Mouse (Mus musculus): ENCODE data around the gene Pld4. TPM values are rescaled to one million over a fixed set of nuclear protein-coding genes. Genes with fewer than 3 reads are reported as not detected.
"Not testable (repeated sequence)": the region's sequence is repeated elsewhere in the genome, so short reads cannot be mapped to it uniquely, and the experiment has no call there.

The Pld4 gene
- polyA plus RNA-seq, 1 experiment from 2014 or later = 6.0 TPM

DNA sequence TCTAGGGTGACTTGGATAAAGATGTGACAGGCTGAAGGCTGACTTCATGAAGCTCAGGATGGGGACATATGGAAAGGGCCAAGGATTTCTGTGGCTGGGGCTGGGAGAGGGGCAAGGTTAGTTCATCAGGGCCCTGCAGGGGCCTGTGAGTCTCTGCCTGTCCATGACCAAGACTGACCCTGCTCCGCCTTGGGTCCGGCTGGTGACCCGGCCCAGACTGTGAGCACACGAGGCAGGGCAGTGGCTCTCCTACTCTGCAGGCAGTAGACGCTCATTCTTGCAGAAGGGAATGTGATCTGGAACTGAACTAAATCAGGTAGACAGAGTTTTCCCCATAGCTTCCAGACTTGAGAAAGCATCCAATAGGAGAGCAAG is 47.7 kb downstream of the Pld4 start:
- Histone ChIP-seq H3K36me3 (ENCODE audit: control insufficient read depth, insufficient read depth, low read length) (peaks cover 11% of the 10 kb centered on the region), H3K4me2 (ENCODE audit: low read length) (peak overlapping the region; percentile 98), H3K4me3 (replicated peaks; ENCODE audit: low read depth, low read length) (peak overlapping the region; percentile 68), H3K4me1 (ENCODE audit: control insufficient read depth, insufficient read depth, low read length) (peaks cover 15% of the 10 kb centered on the region), H3K9ac (replicated peaks; ENCODE audit: low read length) (peak overlapping the region; percentile 60), H3K27ac (replicated peaks; ENCODE audit: low read depth, low read length) (peak overlapping the region; percentile 83), H3K27me3 (ENCODE audit: control insufficient read depth, insufficient read depth, low read length) (no peaks in the 10 kb centered on the region), H3K9me3 (ENCODE audit: control insufficient read depth, low read length) (no peaks in the 10 kb centered on the region)
- DNase-seq (no peak), ATAC-seq (ENCODE audit: low FRiP score, low TSS enrichment) (peak; percentile 7; the same call in 1 of the 2 replicates)
- 67% methylated on average over 5 of the region's 5 CpGs for WGBS

DNA sequence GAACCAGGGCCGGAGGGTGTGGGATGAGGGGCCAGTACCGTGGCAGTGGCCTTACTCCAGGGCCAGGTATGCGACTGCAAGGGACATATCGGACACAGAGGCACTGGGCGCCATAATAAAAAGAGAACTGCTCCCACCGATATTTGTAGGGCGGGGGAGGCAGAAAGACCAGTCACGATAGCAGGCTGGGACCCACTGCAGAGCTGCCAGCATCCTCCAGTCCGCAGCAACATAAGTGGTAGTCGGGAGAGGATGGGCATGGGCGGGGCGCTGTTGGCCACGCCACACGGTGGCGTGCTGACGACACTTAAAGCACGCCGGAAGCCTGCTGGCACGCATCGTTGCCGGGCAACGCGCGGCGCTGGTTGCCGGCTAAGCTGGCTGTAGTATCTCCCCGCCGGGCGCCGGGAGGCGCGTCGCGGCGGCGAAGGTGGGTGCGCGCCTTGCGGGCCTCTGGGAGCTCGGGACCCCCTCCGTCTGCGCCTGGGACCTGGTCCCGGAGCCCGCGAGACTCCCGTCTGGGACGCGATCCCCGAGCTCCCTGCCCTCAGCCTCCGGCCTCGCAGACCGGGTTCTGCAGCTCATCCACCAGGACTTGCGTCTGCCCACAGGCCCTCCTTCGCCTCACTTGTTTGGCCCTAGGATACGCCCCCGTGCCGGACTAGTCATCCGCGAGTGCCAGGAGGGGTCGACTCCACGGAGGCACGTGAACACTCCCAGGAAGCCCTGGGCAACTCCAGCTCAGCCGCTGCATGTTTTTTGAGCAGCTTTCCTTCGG is 48.3 kb downstream of the Pld4 start, which contains the start of gene Clba1:
Gene Clba1, plus strand, starts transcription at position 351 of the 778 bp plus-strand sequence.
- Histone ChIP-seq H3K27me3 (ENCODE audit: control insufficient read depth, insufficient read depth, low read length) (no peaks in the 10 kb centered on the region), H3K9me3 (ENCODE audit: control insufficient read depth, low read length) (no peaks in the 10 kb centered on the region), H3K9ac (replicated peaks; ENCODE audit: low read length) (peak within 1 kb of the TSS; percentile 67), H3K36me3 (ENCODE audit: control insufficient read depth, insufficient read depth, low read length) (peaks cover 16% of the 10 kb centered on the region), H3K4me1 (ENCODE audit: control insufficient read depth, insufficient read depth, low read length) (peaks cover 15% of the 10 kb centered on the region), H3K4me2 (ENCODE audit: low read length) (peak within 1 kb of the TSS; percentile 98), H3K27ac (replicated peaks; ENCODE audit: low read depth, low read length) (peak within 1 kb of the TSS; percentile 83), H3K4me3 (replicated peaks; ENCODE audit: low read depth, low read length) (peak within 1 kb of the TSS; percentile 68)
- DNase-seq = peak; percentile 98
- peak; percentile 91 for ATAC-seq (ENCODE audit: low FRiP score, low TSS enrichment)
- WGBS = under 1% methylated on average over 64 of the region's 64 CpGs

DNA sequence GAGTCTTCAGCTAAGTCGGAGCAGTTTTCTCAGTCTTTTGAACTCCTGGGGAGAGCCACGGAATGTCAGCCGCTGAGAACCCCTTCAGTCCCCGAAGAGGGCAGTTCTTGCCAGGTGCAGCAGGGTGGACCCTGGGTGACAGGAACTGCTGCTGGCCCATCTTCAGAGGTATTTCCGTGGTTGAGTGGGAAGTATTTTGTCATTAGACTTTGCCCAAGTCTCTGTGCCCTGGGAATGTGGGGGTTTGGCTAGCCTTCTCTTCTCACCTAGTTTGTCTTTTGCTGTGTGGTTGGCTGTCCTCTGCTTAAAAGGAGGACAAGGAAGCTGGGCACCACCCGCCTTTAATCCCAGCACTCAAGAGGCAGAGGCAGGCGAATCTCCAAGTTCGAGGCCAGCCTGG is 49.2 kb downstream of the Pld4 start:
- no peak for DNase-seq
- Histone ChIP-seq H3K4me2 (ENCODE audit: low read length) (peak overlapping the region; percentile 98), H3K4me3 (replicated peaks; ENCODE audit: low read depth, low read length) (peak overlapping the region; percentile 68), H3K9me3 (ENCODE audit: control insufficient read depth, low read length) (no peaks in the 10 kb centered on the region), H3K27ac (replicated peaks; ENCODE audit: low read depth, low read length) (no peak overlapping the region), H3K4me1 (ENCODE audit: control insufficient read depth, insufficient read depth, low read length) (peaks cover 15% of the 10 kb centered on the region), H3K27me3 (ENCODE audit: control insufficient read depth, insufficient read depth, low read length) (no peaks in the 10 kb centered on the region), H3K9ac (replicated peaks; ENCODE audit: low read length) (peak overlapping the region; percentile 67), H3K36me3 (ENCODE audit: control insufficient read depth, insufficient read depth, low read length) (peaks cover 24% of the 10 kb centered on the region)
- ATAC-seq (ENCODE audit: low FRiP score, low TSS enrichment) = no peak
- 24% methylated on average over 8 of the region's 8 CpGs for WGBS

GRCm38 (mm10) chr12:112810092-112810885 is 49.8 kb downstream of the Pld4 start:
- 68% methylated on average over 19 of the region's 19 CpGs for WGBS
- Histone ChIP-seq H3K9ac (replicated peaks; ENCODE audit: low read length) (no peak overlapping the region; the same call in 1 of the 2 replicates), H3K9me3 (ENCODE audit: control insufficient read depth, low read length) (no peaks in the 10 kb centered on the region), H3K27ac (replicated peaks; ENCODE audit: low read depth, low read length) (no peak overlapping the region), H3K4me2 (ENCODE audit: low read length) (peak overlapping the region; percentile 98), H3K4me3 (replicated peaks; ENCODE audit: low read depth, low read length) (no peak overlapping the region), H3K36me3 (ENCODE audit: control insufficient read depth, insufficient read depth, low read length) (peaks cover 31% of the 10 kb centered on the region), H3K4me1 (ENCODE audit: control insufficient read depth, insufficient read depth, low read length) (peaks cover 15% of the 10 kb centered on the region), H3K27me3 (ENCODE audit: control insufficient read depth, insufficient read depth, low read length) (no peaks in the 10 kb centered on the region)
- DNase-seq (no peak), ATAC-seq (ENCODE audit: low FRiP score, low TSS enrichment) (no peak)

DNA sequence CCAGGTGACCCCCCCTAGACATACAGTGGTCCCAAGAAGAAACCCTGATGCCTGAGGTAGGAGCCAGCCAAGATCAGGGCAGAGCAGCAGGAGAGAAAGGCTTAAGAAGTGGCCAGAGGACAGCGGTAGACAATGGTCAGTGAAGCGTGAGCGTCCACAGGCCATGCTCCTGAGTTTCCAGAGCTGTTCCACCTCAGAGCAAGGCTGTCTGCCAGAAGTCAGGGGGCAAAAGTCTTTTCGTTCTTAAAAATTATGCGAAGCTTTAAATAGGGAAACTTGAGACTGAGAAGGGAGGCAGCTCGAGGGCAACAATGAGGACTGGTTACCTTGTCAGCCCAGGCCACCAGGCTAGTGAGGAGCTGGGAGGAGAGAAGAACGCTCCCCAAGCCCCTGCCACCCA is 52.9 kb downstream of the Pld4 start:
- WGBS = 78% methylated on average over 7 of the region's 7 CpGs
- Histone ChIP-seq H3K4me2 (ENCODE audit: low read length) (no peak overlapping the region), H3K27me3 (ENCODE audit: control insufficient read depth, insufficient read depth, low read length) (no peaks in the 10 kb centered on the region), H3K36me3 (ENCODE audit: control insufficient read depth, insufficient read depth, low read length) (peaks cover 54% of the 10 kb centered on the region), H3K4me3 (replicated peaks; ENCODE audit: low read depth, low read length) (no peak overlapping the region), H3K9ac (replicated peaks; ENCODE audit: low read length) (no peak overlapping the region), H3K9me3 (ENCODE audit: control insufficient read depth, low read length) (no peaks in the 10 kb centered on the region), H3K27ac (replicated peaks; ENCODE audit: low read depth, low read length) (no peak overlapping the region), H3K4me1 (ENCODE audit: control insufficient read depth, insufficient read depth, low read length) (peaks cover 11% of the 10 kb centered on the region)
- ATAC-seq (ENCODE audit: low FRiP score, low TSS enrichment) = no peak
- DNase-seq = no peak

DNA sequence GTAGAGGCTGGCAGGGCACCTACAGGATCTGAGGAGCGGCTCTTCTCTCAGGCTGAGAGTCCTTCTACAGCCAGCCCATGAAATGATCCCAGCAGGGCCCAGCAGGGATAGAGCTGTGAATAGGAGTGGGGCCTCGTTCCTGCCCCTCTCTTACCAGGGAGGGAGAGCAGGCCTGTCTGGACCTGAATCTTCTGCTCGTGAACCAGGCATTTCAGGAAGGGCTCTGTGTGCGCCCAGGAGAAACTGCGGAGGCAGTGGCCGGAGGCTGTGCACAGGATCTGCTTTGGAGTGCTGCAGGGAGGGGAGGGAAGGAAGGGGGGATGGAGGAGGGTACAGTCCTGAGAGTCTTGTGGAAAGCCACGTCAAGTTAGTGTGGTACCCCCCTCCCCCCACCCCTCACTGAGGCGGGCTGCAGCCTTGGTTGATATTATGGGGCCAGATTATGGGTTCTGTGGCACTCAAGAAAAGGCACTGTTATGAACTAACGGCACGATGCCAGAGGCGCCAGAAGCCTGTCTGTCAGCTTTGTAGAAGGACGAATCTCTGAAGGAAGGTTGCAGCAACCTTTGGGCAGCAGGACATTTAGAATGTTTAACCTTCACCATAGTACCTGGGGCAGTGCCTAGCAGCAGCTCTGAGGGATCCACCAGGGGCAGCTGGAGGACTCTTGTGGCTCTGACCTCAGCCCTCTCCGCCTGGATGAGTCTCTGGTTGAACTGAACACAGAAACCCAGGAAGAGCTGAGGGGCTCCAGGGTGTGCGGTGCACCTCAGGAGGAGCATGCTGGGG is 54.4 kb downstream of the Pld4 start:
- H3K27ac ChIP-seq (replicated peaks; ENCODE audit: low read depth, low read length) = no peak overlapping the region
- no peak overlapping the region for H3K4me3 ChIP-seq (replicated peaks; ENCODE audit: low read depth, low read length)
- H3K27me3 ChIP-seq (ENCODE audit: control insufficient read depth, insufficient read depth, low read length) = no peaks in the 10 kb centered on the region
- no peaks in the 10 kb centered on the region for H3K9me3 ChIP-seq (ENCODE audit: control insufficient read depth, low read length)
- no peak overlapping the region for H3K9ac ChIP-seq (replicated peaks; ENCODE audit: low read length)
- no peak overlapping the region for H3K4me2 ChIP-seq (ENCODE audit: low read length)
- 83% methylated on average over 14 of the region's 14 CpGs for WGBS
- H3K4me1 ChIP-seq (ENCODE audit: control insufficient read depth, insufficient read depth, low read length) = peaks cover 4% of the 10 kb centered on the region; the same call in 1 of the 2 replicates
- peaks cover 70% of the 10 kb centered on the region for H3K36me3 ChIP-seq (ENCODE audit: control insufficient read depth, insufficient read depth, low read length)
- DNase-seq (no peak), ATAC-seq (ENCODE audit: low FRiP score, low TSS enrichment) (no peak)

GRCm38 (mm10) chr12:112816294-112816693 is 55.8 kb downstream of the Pld4 start:
- H3K9me3 ChIP-seq (ENCODE audit: control insufficient read depth, low read length) = no peaks in the 10 kb centered on the region
- no peak overlapping the region for H3K4me2 ChIP-seq (ENCODE audit: low read length)

DNA sequence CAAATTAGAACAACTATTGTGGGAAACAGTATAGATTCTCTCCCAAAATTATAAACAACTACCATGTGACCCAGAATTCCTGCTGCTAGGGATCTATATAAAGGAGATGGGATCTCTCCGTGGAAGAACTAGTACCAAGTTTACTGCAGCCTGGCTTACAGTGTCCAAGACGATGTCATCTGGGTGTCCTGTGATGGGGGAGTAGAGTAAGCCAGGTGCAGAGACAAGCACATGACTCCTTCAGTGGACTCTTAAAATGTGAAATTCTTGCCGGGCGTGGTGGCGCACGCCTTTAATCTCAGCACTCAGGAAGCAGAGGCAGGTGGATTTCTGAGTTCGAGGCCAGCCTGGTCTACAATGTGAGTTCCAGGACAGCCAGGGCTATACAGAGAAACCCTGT is 56.4 kb downstream of the Pld4 start:
- not testable (repeated sequence) for H3K4me3 ChIP-seq (replicated peaks; ENCODE audit: low read depth, low read length); H3K27me3 ChIP-seq (ENCODE audit: control insufficient read depth, insufficient read depth, low read length); H3K27ac ChIP-seq (replicated peaks; ENCODE audit: low read depth, low read length); H3K4me2 ChIP-seq (ENCODE audit: low read length); ATAC-seq (ENCODE audit: low FRiP score, low TSS enrichment); H3K9ac ChIP-seq (replicated peaks; ENCODE audit: low read length); DNase-seq; H3K4me1 ChIP-seq (ENCODE audit: control insufficient read depth, insufficient read depth, low read length); H3K9me3 ChIP-seq (ENCODE audit: control insufficient read depth, low read length)
- H3K36me3 ChIP-seq (ENCODE audit: control insufficient read depth, insufficient read depth, low read length) = peaks cover 82% of the 10 kb centered on the region
- WGBS = 85% methylated on average over 7 of the region's 7 CpGs

More at GRCm38 (mm10) chr12:112816294-112816693, 55.8 kb downstream of the Pld4 start:
- no peaks in the 10 kb centered on the region for H3K27me3 ChIP-seq (ENCODE audit: control insufficient read depth, insufficient read depth, low read length)
- DNase-seq (peak; percentile 77), ATAC-seq (ENCODE audit: low FRiP score, low TSS enrichment) (no peak)
- no peak overlapping the region for H3K4me3 ChIP-seq (replicated peaks; ENCODE audit: low read depth, low read length)
- H3K9ac ChIP-seq (replicated peaks; ENCODE audit: low read length) = no peak overlapping the region
- H3K4me1 ChIP-seq (ENCODE audit: control insufficient read depth, insufficient read depth, low read length) = no peaks in the 10 kb centered on the region
- H3K36me3 ChIP-seq (ENCODE audit: control insufficient read depth, insufficient read depth, low read length) = peaks cover 82% of the 10 kb centered on the region
- WGBS = 62% methylated on average over 4 of the region's 4 CpGs
- no peak overlapping the region for H3K27ac ChIP-seq (replicated peaks; ENCODE audit: low read depth, low read length)

Measured in midbrain, embryonic 14.5 days (tissue).